Mouse (Mus musculus) limb, embryonic 11.5 days (tissue): ENCODE measurements around the gene Cptp. TPM values are rescaled to one million over a fixed set of nuclear protein-coding genes. Genes with fewer than 3 reads are reported as not detected.

Source experiments
- ATAC-seq: fragments of 200-750 bp; cut with Nextera tagmentation; 2 replicates; pipeline ENCODE4 v1.8.0; 2017; ENCODE audit warnings: low read depth; ENCODE audit not compliant: insufficient number of reproducible peaks, low FRiP score, low TSS enrichment
- DNase-seq: peaks from one replicate; pipeline ENCODE4 v3.0.0-alpha.2; 2015; ENCODE audit warnings: low spot score
- H3K27ac ChIP-seq: fragments of 300-500 bp; sonication (generic); replicated peaks from 2 replicates; pipeline ENCODE4 v1.5.1; 2014; ENCODE audit warnings: low read depth, mild to moderate bottlenecking, low read length
- H3K27me3 ChIP-seq: fragments of 300-500 bp; sonication (generic); 2 replicates; pipeline ENCODE4 v1.6.1; 2014; ENCODE audit warnings: mild to moderate bottlenecking, low read length, mixed read lengths; ENCODE audit not compliant: control insufficient read depth, insufficient read depth
- H3K36me3 ChIP-seq: fragments of 300-500 bp; sonication (generic); 2 replicates; pipeline ENCODE4 v1.6.1; 2014; ENCODE audit warnings: mild to moderate bottlenecking, low read length, moderate library complexity, mixed read lengths; ENCODE audit not compliant: control insufficient read depth, insufficient read depth
- H3K4me1 ChIP-seq: fragments of 300-500 bp; sonication (generic); 2 replicates; pipeline ENCODE4 v1.6.1; 2014; ENCODE audit warnings: low read length, mixed read lengths; ENCODE audit not compliant: control insufficient read depth, insufficient read depth
- H3K4me2 ChIP-seq: fragments of 300-500 bp; sonication (generic); 2 replicates; pipeline ENCODE4 v1.6.1; 2014; ENCODE audit warnings: low read depth, mild to moderate bottlenecking, moderate library complexity; ENCODE audit not compliant: severe bottlenecking
- H3K4me3 ChIP-seq: fragments of 300-500 bp; sonication (generic); 2 replicates; pipeline ENCODE4 v1.5.1; 2014; ENCODE audit warnings: low read depth, low read length
- H3K9ac ChIP-seq: fragments of 300-500 bp; sonication (generic); 2 replicates; pipeline ENCODE4 v1.6.1; 2014; ENCODE audit warnings: mild to moderate bottlenecking, low read length
- H3K9me3 ChIP-seq: fragments of 300-500 bp; sonication (generic); 2 replicates; pipeline ENCODE4 v1.6.1; 2016; ENCODE audit warnings: low read length; ENCODE audit not compliant: control insufficient read depth
- WGBS: fragments of 180-500 bp; shearing (Covaris S2); extraction: QIAGEN DNeasy Blood & Tissue Kit; methylation state at CpG from one replicate; pipeline ENCODE4 v1.1.7; 2014; 5-methylcytosine and 5-hydroxymethylcytosine counted together
- polyA plus RNA-seq: library from polyadenylated mRNA; unstranded; fragments of >200 nt; fragmentation: Nextera tagmentation; extraction: Ambion mirVana; gene quantifications from 2 replicates; pipeline ENCODE4 v1.2.1, GENCODE M21; 2014

Gene Cptp
- polyA plus RNA-seq, 1 experiment from 2014 or later, result 20.4 TPM

DNA sequence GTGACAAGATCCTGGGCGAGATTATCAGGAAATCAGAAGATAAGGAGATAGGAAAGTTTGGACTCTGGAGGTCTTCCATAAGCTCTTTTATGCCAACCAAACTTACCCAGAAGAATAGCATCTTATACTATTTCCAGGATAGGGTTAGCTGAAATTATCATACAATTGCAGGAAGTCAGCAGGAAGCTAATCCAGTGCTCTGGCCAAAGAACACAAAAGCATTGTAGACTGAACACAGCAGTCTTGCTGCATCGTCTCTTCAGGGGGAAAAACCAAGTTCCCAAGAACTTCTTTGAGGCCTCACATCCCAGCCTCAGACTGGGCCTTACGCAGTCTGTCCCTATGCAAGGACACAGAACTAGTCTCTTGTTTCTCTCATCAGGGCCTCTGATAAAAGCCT is 14.3 kb upstream of the Cptp start:
- WGBS, result 87% methylated on average over 3 of the region's 3 CpGs
- H3K4me3 ChIP-seq, result no peak overlapping the region

DNA sequence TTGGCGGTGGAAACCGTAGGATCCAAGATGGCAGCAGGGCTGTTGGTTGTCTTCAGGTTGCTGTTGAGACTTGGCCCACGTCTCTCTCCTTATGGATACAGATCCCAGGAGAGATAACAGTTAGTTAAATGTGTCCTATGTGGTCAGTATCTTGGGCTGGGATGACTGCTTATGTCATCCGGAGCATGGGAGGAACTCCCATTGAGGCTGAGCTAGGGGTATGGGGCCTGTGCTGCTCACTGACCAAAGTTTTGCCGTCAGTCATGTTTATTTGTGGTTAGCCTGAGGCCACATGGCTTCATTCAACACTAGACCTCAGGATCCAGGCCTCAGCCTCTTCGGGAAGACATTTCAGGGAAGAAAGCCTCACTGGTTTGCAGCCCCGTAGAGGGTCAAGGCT is 2.2 kb upstream of the Cptp start:
- Histone ChIP-seq H3K4me2 (no peak overlapping the region), H3K27me3 (no peaks in the 10 kb centered on the region), H3K27ac (no peak overlapping the region), H3K9me3 (no peaks in the 10 kb centered on the region), H3K9ac (no peak overlapping the region), H3K36me3 (peaks cover 18% of the 10 kb centered on the region), H3K4me1 (peaks cover 6% of the 10 kb centered on the region), H3K4me3 (no peak overlapping the region)
- no peak for DNase-seq
- WGBS, result 95% methylated on average over 7 of the region's 7 CpGs
- ATAC-seq, result no peak

More for the DNA sequence above, 14.3 kb upstream of the Cptp start:
- H3K27ac ChIP-seq, result no peak overlapping the region
- no peak overlapping the region for H3K4me2 ChIP-seq
- no peaks in the 10 kb centered on the region for H3K4me1 ChIP-seq
- H3K9me3 ChIP-seq, result no peaks in the 10 kb centered on the region
- no peak for ATAC-seq
- H3K36me3 ChIP-seq, result peaks cover 19% of the 10 kb centered on the region; the same call in 1 of the 2 replicates
- H3K9ac ChIP-seq, result no peak overlapping the region
- H3K27me3 ChIP-seq, result no peaks in the 10 kb centered on the region
- DNase-seq, result no peak

DNA sequence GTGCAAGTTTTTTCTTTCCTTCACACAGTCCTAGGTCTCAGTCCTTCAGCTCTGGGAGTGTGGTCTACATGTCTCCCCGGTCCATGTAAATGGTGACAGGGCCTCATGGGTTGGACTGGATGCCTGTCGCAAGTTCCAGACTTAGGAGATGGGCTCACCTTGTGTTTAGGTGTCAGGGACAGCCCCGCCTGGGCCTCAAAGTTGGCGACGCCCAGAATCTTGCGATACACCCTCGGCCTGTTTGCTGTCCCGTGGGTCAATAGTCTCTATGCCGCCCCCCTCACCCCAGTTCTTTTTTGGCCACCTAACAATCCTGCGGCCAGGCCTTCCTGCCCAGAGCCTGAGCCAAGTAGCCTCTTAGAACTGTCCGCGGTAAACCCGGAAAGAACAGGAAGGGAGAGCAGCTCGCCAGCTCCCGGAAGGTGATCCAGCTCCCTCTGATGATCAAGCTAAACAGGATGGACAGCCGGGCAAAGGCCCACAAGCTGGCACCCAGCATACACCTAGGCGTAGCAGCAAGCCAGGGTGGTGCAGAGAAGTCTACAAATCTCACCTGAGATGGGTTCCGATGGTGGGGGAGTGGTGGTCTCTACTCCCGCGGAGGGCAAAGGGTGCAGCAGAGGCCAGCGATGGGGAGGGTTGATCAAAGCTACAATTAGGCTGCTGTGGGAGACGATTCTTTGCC is 484 bp downstream of the Cptp start:
- Histone ChIP-seq H3K4me2 (peak overlapping the region; percentile 96), H3K9ac (peak overlapping the region; percentile 75), H3K27ac (no peak overlapping the region), H3K36me3 (peaks cover 6% of the 10 kb centered on the region), H3K4me1 (peaks cover 6% of the 10 kb centered on the region), H3K9me3 (no peaks in the 10 kb centered on the region), H3K27me3 (no peaks in the 10 kb centered on the region), H3K4me3 (peak overlapping the region; percentile 77)
- DNase-seq (no peak), ATAC-seq (peak; percentile 3)
- WGBS, result 13% methylated on average over 22 of the region's 22 CpGs

DNA sequence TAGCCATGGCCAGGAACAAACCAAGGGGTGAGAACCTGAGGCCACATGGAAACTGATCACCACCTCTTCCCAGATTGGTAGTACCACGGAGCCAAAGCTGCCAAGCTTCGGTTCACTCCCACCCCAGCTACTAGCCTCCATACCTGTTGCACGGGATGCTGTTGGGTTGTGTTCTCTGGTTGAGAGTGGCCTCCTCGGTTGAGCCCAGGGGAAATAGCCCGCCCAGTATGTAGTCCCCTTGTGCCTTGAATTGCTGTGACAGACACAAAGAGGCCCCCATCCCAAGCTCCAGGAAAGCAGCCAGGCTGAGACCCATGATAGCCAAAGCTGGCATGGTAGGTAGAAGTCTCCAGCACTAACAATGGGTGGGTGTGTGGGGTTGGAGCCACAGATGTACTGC is 6.2 kb downstream of the Cptp start, which contains the start of gene Tas1r3:
TSS of gene Tas1r3 (minus strand) at position 362 of the 400 bp plus-strand sequence.
- no peak within 1 kb of the TSS for H3K4me3 ChIP-seq
- H3K27me3 ChIP-seq, result no peaks in the 10 kb centered on the region
- ATAC-seq (no peak), DNase-seq (no peak)
- H3K4me2 ChIP-seq, result no peak within 1 kb of the TSS
- no peak within 1 kb of the TSS for H3K27ac ChIP-seq
- 77% methylated on average over 5 of the region's 5 CpGs for WGBS
- H3K36me3 ChIP-seq, result no peaks in the 10 kb centered on the region; the same call in 1 of the 2 replicates
- no peaks in the 10 kb centered on the region for H3K9me3 ChIP-seq
- no peaks in the 10 kb centered on the region for H3K4me1 ChIP-seq
- no peak within 1 kb of the TSS for H3K9ac ChIP-seq

DNA sequence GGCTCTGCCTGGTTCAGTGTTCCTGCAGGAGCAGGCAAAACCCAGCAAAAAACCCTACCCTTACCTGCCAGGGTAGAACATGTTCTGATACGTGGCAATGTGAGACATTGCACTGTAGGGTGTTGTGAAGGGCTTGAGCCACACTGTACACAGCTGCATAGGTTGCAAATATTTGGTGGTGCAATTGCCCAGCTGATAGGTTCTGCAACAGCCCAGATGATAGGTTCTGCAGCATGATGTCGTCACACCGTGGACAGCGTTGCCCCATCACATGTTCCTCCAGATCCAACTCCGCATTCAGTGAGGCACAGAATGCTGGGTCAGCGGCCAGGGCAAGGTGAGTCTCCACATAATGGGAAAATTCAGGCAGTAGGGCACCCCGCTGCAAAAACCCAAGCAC is 7.5 kb downstream of the Cptp start:
- WGBS, result 88% methylated on average over 7 of the region's 7 CpGs
- no peaks in the 10 kb centered on the region; the same call in 1 of the 2 replicates for H3K36me3 ChIP-seq
- ATAC-seq, result no peak

DNA sequence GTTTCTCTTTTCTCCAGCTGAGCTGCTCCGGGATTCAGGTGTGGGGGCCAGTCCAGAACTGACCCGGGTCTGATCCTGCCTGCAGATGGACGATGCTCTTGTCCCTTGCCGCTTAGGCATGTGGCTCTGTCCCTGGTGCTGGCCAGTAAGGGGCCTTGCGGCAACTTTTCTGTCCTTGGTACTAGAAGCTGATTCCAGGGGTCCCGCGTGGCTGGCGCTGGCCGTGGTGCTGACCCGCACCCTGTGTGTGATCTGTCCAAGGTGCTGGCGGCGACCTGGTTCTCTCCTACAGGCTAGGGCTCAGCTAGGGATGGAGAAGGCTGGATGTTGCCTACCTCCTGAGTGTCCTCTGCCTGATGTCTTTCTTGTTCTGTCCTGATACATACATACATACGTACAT is 9.9 kb downstream of the Cptp start:
- peaks cover 2% of the 10 kb centered on the region; the same call in 1 of the 2 replicates for H3K36me3 ChIP-seq

More for the DNA sequence above, 7.5 kb downstream of the Cptp start:
- DNase-seq, result no peak
- H3K4me2 ChIP-seq, result no peak overlapping the region
- no peak overlapping the region for H3K27ac ChIP-seq
- H3K9ac ChIP-seq, result no peak overlapping the region
- H3K9me3 ChIP-seq, result no peaks in the 10 kb centered on the region
- no peaks in the 10 kb centered on the region for H3K27me3 ChIP-seq
- H3K4me1 ChIP-seq, result no peaks in the 10 kb centered on the region
- no peak overlapping the region for H3K4me3 ChIP-seq

DNA sequence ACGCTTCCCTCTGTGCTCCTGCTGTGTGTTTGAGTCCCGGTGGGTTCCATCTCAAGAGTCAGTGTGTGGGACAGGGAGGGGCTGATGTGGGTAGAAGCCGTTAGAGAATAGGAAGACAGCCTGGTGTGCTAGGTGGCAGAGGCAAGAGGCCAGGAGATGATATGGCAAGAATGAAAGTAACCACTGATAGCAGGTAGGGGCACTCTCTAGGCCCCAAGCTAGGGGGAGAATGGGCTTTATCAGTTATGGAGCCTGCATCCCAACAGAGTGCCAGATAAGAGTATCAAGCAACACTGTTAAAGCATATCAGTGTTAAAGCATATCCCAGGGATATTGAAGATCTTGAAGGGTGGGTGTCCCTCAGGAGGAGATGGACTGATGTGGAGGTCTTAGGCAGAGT is 12.4 kb downstream of the Cptp start:
- H3K36me3 ChIP-seq, result peaks cover 2% of the 10 kb centered on the region; the same call in 1 of the 2 replicates
- no peak for ATAC-seq
- WGBS, result 93% methylated on average over 3 of the region's 3 CpGs

More for the DNA sequence above, 9.9 kb downstream of the Cptp start:
- Histone ChIP-seq H3K27ac (no peak overlapping the region), H3K27me3 (no peaks in the 10 kb centered on the region), H3K9me3 (no peaks in the 10 kb centered on the region), H3K4me3 (no peak overlapping the region), H3K9ac (no peak overlapping the region), H3K4me1 (no peaks in the 10 kb centered on the region), H3K4me2 (no peak overlapping the region)
- WGBS, result 14% methylated on average over 13 of the region's 13 CpGs
- DNase-seq, result peak; percentile 96
- ATAC-seq, result peak; percentile 28; the same call in 1 of the 2 replicates

DNA sequence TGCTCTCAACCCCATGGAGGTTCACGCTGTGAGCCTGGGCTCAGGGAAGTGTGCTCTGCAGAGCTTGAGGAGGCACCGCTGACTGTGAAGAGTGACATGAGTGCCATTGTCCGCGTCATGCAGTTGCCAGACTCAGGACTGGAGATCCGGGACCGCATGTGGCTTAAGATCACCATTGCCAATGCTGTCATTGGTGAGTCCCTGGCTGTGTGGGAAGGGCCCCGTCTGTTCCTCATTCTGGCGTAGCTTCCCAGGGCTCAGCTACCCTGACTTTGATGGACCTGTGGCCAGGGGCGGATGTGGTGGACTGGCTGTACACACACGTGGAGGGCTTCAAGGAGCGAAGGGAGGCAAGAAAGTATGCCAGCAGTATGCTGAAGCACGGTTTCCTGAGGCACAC is 13.2 kb downstream of the Cptp start:
- Histone ChIP-seq H3K4me2 (no peak overlapping the region), H3K27me3 (no peaks in the 10 kb centered on the region), H3K4me3 (no peak overlapping the region), H3K27ac (no peak overlapping the region), H3K9ac (no peak overlapping the region), H3K4me1 (no peaks in the 10 kb centered on the region), H3K9me3 (no peaks in the 10 kb centered on the region), H3K36me3 (peaks cover 2% of the 10 kb centered on the region; the same call in 1 of the 2 replicates)
- ATAC-seq (no peak), DNase-seq (no peak)
- WGBS, result 91% methylated on average over 12 of the region's 12 CpGs

More for the DNA sequence above, 12.4 kb downstream of the Cptp start:
- Histone ChIP-seq H3K4me2 (no peak overlapping the region), H3K27me3 (no peaks in the 10 kb centered on the region), H3K9me3 (no peaks in the 10 kb centered on the region), H3K27ac (no peak overlapping the region), H3K4me3 (no peak overlapping the region), H3K4me1 (no peaks in the 10 kb centered on the region), H3K9ac (no peak overlapping the region)
- DNase-seq, result no peak
